Comparison of ENCODE assay signal across 8 mouse cellular contexts in the genomic region with DNA sequence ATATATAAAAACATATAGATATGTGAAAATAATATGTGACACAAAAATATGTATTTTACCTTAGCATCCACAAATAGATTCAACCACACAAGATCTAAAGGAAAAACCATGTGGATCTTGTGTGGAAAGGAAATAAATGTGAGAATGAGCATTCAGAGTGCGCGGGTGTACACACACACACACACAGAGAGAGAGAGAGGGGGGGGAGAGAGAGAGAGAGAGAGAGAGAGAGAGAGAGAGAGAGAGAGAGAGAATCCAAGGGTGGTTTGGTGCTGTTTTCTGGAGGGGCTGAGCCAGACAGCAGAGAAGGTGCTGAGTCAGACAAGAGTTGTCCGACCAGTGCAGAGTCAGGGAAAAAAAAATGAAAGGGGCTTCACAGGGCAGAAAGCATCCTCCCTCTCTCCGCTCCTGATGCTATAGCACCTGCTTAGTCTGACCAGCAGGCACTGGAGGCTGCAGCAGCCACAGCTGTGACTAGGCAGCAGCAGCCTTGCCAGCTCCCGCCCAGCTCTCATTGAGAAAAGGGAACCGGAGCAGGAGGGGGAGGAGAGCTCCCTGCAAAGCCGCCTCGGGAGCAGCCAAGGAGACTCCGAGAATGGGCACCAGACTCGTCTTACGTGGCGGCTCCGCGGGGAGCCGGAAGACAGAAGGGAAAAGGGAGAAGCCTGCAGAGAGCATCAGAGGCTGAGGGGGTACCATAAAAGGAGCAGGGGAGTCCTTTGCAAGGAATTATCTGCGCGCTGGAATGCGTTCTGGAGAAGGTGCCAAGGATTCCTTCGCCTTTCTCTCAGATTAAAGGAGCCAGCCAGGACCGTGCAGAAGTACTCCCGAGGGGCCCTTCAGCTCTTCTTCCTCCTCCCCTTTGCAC.
DNase-seq lines count a peak whose midpoint lies in the region; ATAC-seq and TF ChIP-seq lines count a peak whose summit lies in the region.

No protein-coding gene starts in this region.

- H3K27ac ChIP-seq in forebrain, embryonic 14.5 days (ENCODE audit: low read depth, low read length), result peak overlapping the region; percentile 35; the same call in 1 of the 2 replicates
- H3K27ac ChIP-seq in heart, postnatal 0 days (ENCODE audit: low read depth), result peak overlapping the region; percentile 76
- peak overlapping the region; percentile 22; the same call in 1 of the 2 replicates for H3K27ac ChIP-seq in liver, embryonic 12.5 days
- H3K27ac ChIP-seq in neural tube, embryonic 11.5 days (ENCODE audit: low read depth, low read length), result 0 out of 2 replicates have a peak overlapping the region, but pooled peaks have one; percentile 35

- peak; percentile 70 for DNase-seq in 3134 (ENCODE audit: extremely low read depth, insufficient read length, low spot score)
- peak; percentile 92 for DNase-seq in forebrain, embryonic 14.5 days (ENCODE audit: low spot score)
- peak; percentile 73 for DNase-seq in heart, postnatal 0 days (ENCODE audit: low spot score)
- DNase-seq in kidney, postnatal 36 days, result peak; percentile 88 to 92
- peak; percentile 78 for DNase-seq in neural tube, embryonic 11.5 days (ENCODE audit: low spot score)
- peak; percentile 3 for DNase-seq in thymus, postnatal 14 days

- no peaks in the 10 kb centered on the region for H3K27me3 ChIP-seq in forebrain, embryonic 14.5 days (replicated peaks; ENCODE audit: control insufficient read depth, insufficient read depth, low read length)
- H3K27me3 ChIP-seq in heart, postnatal 0 days (ENCODE audit: control insufficient read depth, insufficient read depth, low read length), result no peaks in the 10 kb centered on the region
- H3K27me3 ChIP-seq in liver, embryonic 12.5 days (replicated peaks), result no peaks in the 10 kb centered on the region
- no peaks in the 10 kb centered on the region for H3K27me3 ChIP-seq in neural tube, embryonic 11.5 days (ENCODE audit: control insufficient read depth, insufficient read depth, low read length)

- no peaks in the 10 kb centered on the region for H3K36me3 ChIP-seq in forebrain, embryonic 14.5 days (ENCODE audit: control insufficient read depth, insufficient read depth, low read length)
- no peaks in the 10 kb centered on the region for H3K36me3 ChIP-seq in heart, postnatal 0 days (replicated peaks; ENCODE audit: control insufficient read depth, insufficient read depth, low read length)
- no peaks in the 10 kb centered on the region for H3K36me3 ChIP-seq in liver, embryonic 12.5 days
- no peaks in the 10 kb centered on the region for H3K36me3 ChIP-seq in neural tube, embryonic 11.5 days (ENCODE audit: control insufficient read depth, insufficient read depth, low read length)

- peak overlapping the region; percentile 36 for H3K4me3 ChIP-seq in forebrain, embryonic 14.5 days (ENCODE audit: low read depth, low read length)
- H3K4me3 ChIP-seq in heart, postnatal 0 days (ENCODE audit: low read depth, low read length), result peak overlapping the region; percentile 59
- H3K4me3 ChIP-seq in liver, embryonic 12.5 days, result peak overlapping the region; percentile 39
- peak overlapping the region; percentile 34 for H3K4me3 ChIP-seq in neural tube, embryonic 11.5 days (ENCODE audit: low read depth, low read length)

- 2% methylated on average over 21 of the region's 21 CpGs for WGBS in forebrain, embryonic 14.5 days
- 1% methylated on average over 21 of the region's 21 CpGs for WGBS in heart, postnatal 0 days
- WGBS in liver, embryonic 12.5 days (ENCODE audit: insufficient replicate concordance), result 3% methylated on average over 21 of the region's 21 CpGs
- under 1% methylated on average over 21 of the region's 21 CpGs for WGBS in neural tube, embryonic 11.5 days

- TF ChIP-seq EP300 in heart, postnatal 0 days (IDR thresholded peaks at IDR 0.05; ENCODE audit: low read depth), result no peak

- ATAC-seq in cerebellum, adult (ENCODE audit: insufficient number of reproducible peaks, low FRiP score, low TSS enrichment), result peak; percentile 76
- ATAC-seq in forebrain, embryonic 14.5 days, result peak; percentile 96
- ATAC-seq in heart, postnatal 0 days (ENCODE audit: insufficient read depth, low read depth), result peak; percentile 87
- peak; percentile 57; the same call in 1 of the 2 replicates for ATAC-seq in liver, embryonic 12.5 days
- peak; percentile 89 for ATAC-seq in neural tube, embryonic 11.5 days (ENCODE audit: insufficient read depth, low FRiP score, low TSS enrichment)

- peak overlapping the region; percentile 60 for H3K9ac ChIP-seq in forebrain, embryonic 14.5 days (ENCODE audit: low read length)
- peak overlapping the region; percentile 54 for H3K9ac ChIP-seq in heart, postnatal 0 days (replicated peaks; ENCODE audit: low read depth, low read length)
- H3K9ac ChIP-seq in liver, embryonic 12.5 days, result no peak overlapping the region
- peak overlapping the region; percentile 48 for H3K9ac ChIP-seq in neural tube, embryonic 11.5 days (ENCODE audit: low read length)

- H3K4me1 ChIP-seq in forebrain, embryonic 14.5 days (ENCODE audit: control insufficient read depth, insufficient read depth, low read length), result peaks cover 3% of the 10 kb centered on the region; the same call in 1 of the 2 replicates
- peaks cover 19% of the 10 kb centered on the region for H3K4me1 ChIP-seq in heart, postnatal 0 days (ENCODE audit: control insufficient read depth, insufficient read depth)
- H3K4me1 ChIP-seq in liver, embryonic 12.5 days, result no peaks in the 10 kb centered on the region
- H3K4me1 ChIP-seq in neural tube, embryonic 11.5 days (ENCODE audit: control insufficient read depth, insufficient read depth, low read length), result no peaks in the 10 kb centered on the region

- no peaks in the 10 kb centered on the region for H3K9me3 ChIP-seq in forebrain, embryonic 14.5 days (replicated peaks; ENCODE audit: control insufficient read depth, low read length)
- H3K9me3 ChIP-seq in heart, postnatal 0 days (replicated peaks; ENCODE audit: control insufficient read depth, low read length), result no peaks in the 10 kb centered on the region
- no peaks in the 10 kb centered on the region for H3K9me3 ChIP-seq in liver, embryonic 12.5 days (replicated peaks)
- H3K9me3 ChIP-seq in neural tube, embryonic 11.5 days (ENCODE audit: control insufficient read depth, low read length), result no peaks in the 10 kb centered on the region

- peak overlapping the region; percentile 57 for H3K4me2 ChIP-seq in forebrain, embryonic 14.5 days (ENCODE audit: low read length)
- H3K4me2 ChIP-seq in heart, postnatal 0 days (ENCODE audit: low read depth, low read length), result peak overlapping the region; percentile 73
- peak overlapping the region; percentile 54 for H3K4me2 ChIP-seq in liver, embryonic 12.5 days
- peak overlapping the region; percentile 62 for H3K4me2 ChIP-seq in neural tube, embryonic 11.5 days (ENCODE audit: low read depth)

- TF ChIP-seq CTCF in heart, postnatal 0 days (IDR thresholded peaks at IDR 0.05; ENCODE audit: low read depth), result 0 out of 2 replicates have a peak, but pooled peaks have one; percentile 7

Comparison
In these comparisons a context has a peak if more than half of its experiments do, and no peak if none do; other contexts are left out.
1. Peak in every context shown above with its lines: DNase-seq, ATAC-seq, H3K4me3 ChIP-seq and H3K27ac ChIP-seq.
2. DNase-seq: peak in every context shown above with its lines; median percentile 92 in forebrain, embryonic 14.5 days; 90 in kidney, postnatal 36 days; 78 in neural tube, embryonic 11.5 days; 73 in heart, postnatal 0 days; 70 in 3134; 3 in thymus, postnatal 14 days.
3. H3K27ac ChIP-seq: peak in every context shown above with its lines; median percentile 76 in heart, postnatal 0 days; 35 in forebrain, embryonic 14.5 days; 35 in neural tube, embryonic 11.5 days; 22 in liver, embryonic 12.5 days.